Comparison of ENCODE assay signal across 8 mouse cellular contexts in the genomic region with DNA sequence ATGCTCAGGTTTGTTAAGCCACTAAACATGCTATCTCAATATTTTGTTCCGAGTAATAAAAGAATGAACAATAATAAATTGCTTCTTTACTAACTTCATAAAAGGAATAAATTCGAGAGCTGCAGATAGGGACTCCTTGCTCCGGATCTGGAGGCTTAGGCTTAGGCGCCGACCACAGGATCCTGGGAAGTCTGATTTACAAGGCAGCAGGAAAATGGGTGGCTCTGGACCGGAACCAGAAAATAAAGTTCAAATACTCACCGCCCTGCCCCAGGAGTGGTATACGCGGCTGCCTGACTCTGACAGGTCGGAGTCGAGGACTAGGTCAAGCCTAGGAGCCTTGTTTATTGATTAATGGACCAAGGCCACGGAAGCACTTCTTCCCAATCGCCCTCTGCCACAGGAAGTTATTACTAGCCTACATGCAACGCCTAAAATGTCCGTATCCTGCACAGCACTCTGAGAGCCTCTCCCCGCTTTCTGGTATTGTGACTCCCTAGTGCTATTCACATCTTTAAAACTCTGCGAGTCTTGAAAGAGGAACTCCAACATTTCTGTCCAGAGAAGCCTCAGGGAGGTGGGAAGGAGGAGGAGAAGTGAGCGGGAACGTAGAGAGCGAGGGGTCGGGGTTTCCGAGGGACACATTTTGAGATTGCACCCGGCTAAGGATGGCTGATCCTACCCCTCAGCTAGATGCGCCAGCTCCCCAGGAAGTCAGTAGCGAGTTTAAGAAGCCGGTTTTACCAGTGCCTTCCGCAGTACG. TPM values are rescaled to one million over a fixed set of nuclear protein-coding genes. Genes with fewer than 3 reads are reported as not detected.
DNase-seq lines count a peak whose midpoint lies in the region; ATAC-seq and TF ChIP-seq lines count a peak whose summit lies in the region.

A gene (plus strand): TSS at position 642 of the 763 bp plus-strand sequence.

- H3K36me3 ChIP-seq in embryonic facial prominence, embryonic 15.5 days, result peaks cover 33% of the 10 kb centered on the region
- peaks cover 41% of the 10 kb centered on the region for H3K36me3 ChIP-seq in limb, embryonic 14.5 days (ENCODE audit: control insufficient read depth, insufficient read depth, low read length)
- H3K36me3 ChIP-seq in midbrain, postnatal 0 days (ENCODE audit: insufficient read depth, low read length), result peaks cover 24% of the 10 kb centered on the region

- no peak for TF ChIP-seq CTCF in bone marrow, adult 2 months (IDR thresholded peaks at IDR 0.05; ENCODE audit: control insufficient read depth, insufficient read depth, low read length)
- no peak for TF ChIP-seq CTCF in midbrain, postnatal 0 days (IDR thresholded peaks at IDR 0.05)

- peak within 1 kb of the TSS; percentile 85 for H3K4me3 ChIP-seq in bone marrow, adult 2 months (replicated peaks; ENCODE audit: control insufficient read depth, low read depth, low read length)
- peak within 1 kb of the TSS; percentile 82 for H3K4me3 ChIP-seq in embryonic facial prominence, embryonic 15.5 days (replicated peaks)
- H3K4me3 ChIP-seq in limb, embryonic 14.5 days (replicated peaks; ENCODE audit: low read length), result peak within 1 kb of the TSS; percentile 86
- peak within 1 kb of the TSS; percentile 84 for H3K4me3 ChIP-seq in midbrain, postnatal 0 days (ENCODE audit: low read depth, low read length)

- H3K4me2 ChIP-seq in embryonic facial prominence, embryonic 15.5 days (replicated peaks), result peak within 1 kb of the TSS; percentile 95
- peak within 1 kb of the TSS; percentile 85 for H3K4me2 ChIP-seq in limb, embryonic 14.5 days (replicated peaks; ENCODE audit: low read depth, low read length, severe bottlenecking)
- H3K4me2 ChIP-seq in midbrain, postnatal 0 days (ENCODE audit: low read depth, low read length, poor library complexity, severe bottlenecking), result peak within 1 kb of the TSS; percentile 98

- H3K27ac ChIP-seq in bone marrow, adult 2 months (ENCODE audit: control insufficient read depth, insufficient read depth, low read depth, low read length, poor library complexity), result peak within 1 kb of the TSS; percentile 35; the same call in 1 of the 2 replicates
- peak within 1 kb of the TSS; percentile 87 for H3K27ac ChIP-seq in embryonic facial prominence, embryonic 15.5 days (replicated peaks)
- peak within 1 kb of the TSS; percentile 82; the same call in 1 of the 2 replicates for H3K27ac ChIP-seq in limb, embryonic 14.5 days (replicated peaks; ENCODE audit: low read depth, low read length)
- H3K27ac ChIP-seq in midbrain, postnatal 0 days (ENCODE audit: low read depth, low read length), result peak within 1 kb of the TSS; percentile 89

- no peaks in the 10 kb centered on the region for H3K9me3 ChIP-seq in embryonic facial prominence, embryonic 15.5 days (replicated peaks)
- H3K9me3 ChIP-seq in limb, embryonic 14.5 days (ENCODE audit: control insufficient read depth, low read length), result no peaks in the 10 kb centered on the region
- no peaks in the 10 kb centered on the region for H3K9me3 ChIP-seq in midbrain, postnatal 0 days (ENCODE audit: low read length)

- 0 out of 2 replicates have a peak, but pooled peaks have one; percentile 32 for TF ChIP-seq POLR2A in bone marrow, adult 2 months (IDR thresholded peaks at IDR 0.05; ENCODE audit: borderline replicate concordance, control insufficient read depth, low read depth, low read length)
- TF ChIP-seq POLR2A in limb, embryonic 14.5 days (IDR thresholded peaks at IDR 0.05; ENCODE audit: borderline replicate concordance, extremely low read depth, insufficient read depth, insufficient read length), result 0 out of 2 replicates have a peak, but pooled peaks have one; percentile 28

- no peaks in the 10 kb centered on the region for H3K27me3 ChIP-seq in embryonic facial prominence, embryonic 15.5 days
- H3K27me3 ChIP-seq in limb, embryonic 14.5 days (ENCODE audit: control insufficient read depth, insufficient read depth, low read length), result no peaks in the 10 kb centered on the region
- no peaks in the 10 kb centered on the region for H3K27me3 ChIP-seq in midbrain, postnatal 0 days (ENCODE audit: insufficient read depth, low read length)

- peak; percentile 77 for ATAC-seq in embryonic facial prominence, embryonic 15.5 days (ENCODE audit: insufficient number of reproducible peaks, low FRiP score, low TSS enrichment, low read depth)
- ATAC-seq in limb, embryonic 14.5 days (ENCODE audit: low FRiP score, low read depth), result peak; percentile 83
- ATAC-seq in midbrain, postnatal 0 days (ENCODE audit: low FRiP score), result peak; percentile 88

- peak; percentile 91 for DNase-seq in 416B (ENCODE audit: low read depth)
- peak; percentile 74 for DNase-seq in heart, adult 8-10 months (ENCODE audit: low spot score)
- DNase-seq in kidney, adult 9 months, result peak; percentile 89
- DNase-seq in limb, embryonic 14.5 days (ENCODE audit: low spot score), result peak; percentile 75
- DNase-seq in midbrain, postnatal 0 days (ENCODE audit: low spot score), result peak; percentile 85
- peak; percentile 63 to 75 for DNase-seq in spleen, postnatal 14 days (ENCODE audit: low spot score in 2 of 2)

- H3K4me1 ChIP-seq in bone marrow, adult 2 months (ENCODE audit: control insufficient read depth, insufficient read depth, low read length), result peaks cover 1% of the 10 kb centered on the region; the same call in 1 of the 2 replicates
- H3K4me1 ChIP-seq in embryonic facial prominence, embryonic 15.5 days, result peaks cover 20% of the 10 kb centered on the region
- H3K4me1 ChIP-seq in limb, embryonic 14.5 days (ENCODE audit: control insufficient read depth, insufficient read depth, low read length), result peaks cover 11% of the 10 kb centered on the region
- peaks cover 9% of the 10 kb centered on the region for H3K4me1 ChIP-seq in midbrain, postnatal 0 days (ENCODE audit: insufficient read depth, low read length)

- peak within 1 kb of the TSS; percentile 85 for H3K9ac ChIP-seq in embryonic facial prominence, embryonic 15.5 days
- peak within 1 kb of the TSS; percentile 84 for H3K9ac ChIP-seq in limb, embryonic 14.5 days (ENCODE audit: low read depth, low read length, severe bottlenecking)
- H3K9ac ChIP-seq in midbrain, postnatal 0 days (replicated peaks; ENCODE audit: low read length, poor library complexity, severe bottlenecking), result peak within 1 kb of the TSS; percentile 80

- WGBS in bone marrow, adult 2 months, result under 1% methylated on average over 28 of the region's 28 CpGs
- under 1% methylated on average over 28 of the region's 28 CpGs for WGBS in embryonic facial prominence, embryonic 15.5 days
- WGBS in limb, embryonic 14.5 days, result 2% methylated on average over 28 of the region's 28 CpGs
- WGBS in midbrain, postnatal 0 days, result under 1% methylated on average over 28 of the region's 28 CpGs

RNA-seq across cellular contexts. Expression of the gene that starts here (rescaled TPM):
- 34.0 and 45.2 TPM in 2 replicates for polyA plus RNA-seq in bone marrow, adult 2 months (2011; ENCODE audit: insufficient read depth, insufficient read length, low replicate concordance, missing spikeins)
- 32.7 and 34.0 TPM in 2 replicates for polyA plus RNA-seq in embryonic facial prominence, embryonic 15.5 days (2015; fragmentation: Nextera tagmentation; extraction: Ambion mirVana)
- 10 to 100 TPM; 20.2 to 24.4 (median 23.1) TPM for total RNA-seq in heart, adult 8-10 months (2022)
- 19.5 and 20.2 TPM in 2 replicates for polyA plus RNA-seq in limb, embryonic 14.5 days (2012; rRNA removed)
- 23.9 and 27.7 TPM in 2 replicates for polyA plus RNA-seq in limb, embryonic 14.5 days (2014; fragmentation: Nextera tagmentation; extraction: Ambion mirVana)
- 36.8 and 39.6 TPM in 2 replicates for total RNA-seq in midbrain, postnatal 0 days (2014; rRNA removed)
- polyA plus RNA-seq in midbrain, postnatal 0 days (2015; fragmentation: Nextera tagmentation; extraction: Ambion mirVana), result 23.3 and 30.1 TPM in 2 replicates

Comparison
In these comparisons a context has a peak if more than half of its experiments do, and no peak if none do; other contexts are left out.
1. Peak in every context shown above with its lines: DNase-seq, ATAC-seq, H3K4me3 ChIP-seq and H3K27ac ChIP-seq.
2. H3K27ac ChIP-seq: peak in every context shown above with its lines; median percentile 89 in midbrain, postnatal 0 days; 87 in embryonic facial prominence, embryonic 15.5 days; 82 in limb, embryonic 14.5 days; 35 in bone marrow, adult 2 months.